Mouse (Mus musculus) T-cell, adult 2 months (primary cell): ENCODE measurements around the gene Ppif.
A peak's percentile ranks its signal among the peaks of the same experiment; 100 is the strongest.

Experiments
- DNase-seq: peaks from one replicate; pipeline ENCODE4 v3.0.0; 2022; ENCODE audit warnings: low spot score

Ppif gene

GRCm38 (mm10) chr14:25695059-25695458 is 1.1 kb downstream of the Ppif start:
- DNase-seq: peak; percentile 13

DNA sequence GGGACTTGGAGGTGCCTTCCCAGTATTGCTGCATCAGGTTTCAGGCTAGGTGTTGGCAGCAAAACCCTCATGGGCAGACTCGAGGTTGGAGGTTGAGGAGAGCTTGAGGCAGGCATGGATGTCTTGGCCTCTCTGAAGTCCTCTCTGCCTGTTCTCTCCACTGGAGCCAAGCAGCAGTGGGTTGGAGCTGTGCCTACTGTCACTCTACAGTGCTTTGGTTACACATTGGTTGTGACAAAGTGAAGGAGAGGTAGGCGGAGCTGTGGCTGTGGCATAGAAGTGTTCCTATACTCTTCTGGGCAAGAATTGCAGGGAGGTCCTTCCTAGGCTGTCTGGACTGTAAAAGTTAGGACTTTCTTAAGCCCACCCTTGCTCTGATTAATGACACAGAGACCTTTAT is 2.4 kb downstream of the Ppif start:
- DNase-seq: no peak

DNA sequence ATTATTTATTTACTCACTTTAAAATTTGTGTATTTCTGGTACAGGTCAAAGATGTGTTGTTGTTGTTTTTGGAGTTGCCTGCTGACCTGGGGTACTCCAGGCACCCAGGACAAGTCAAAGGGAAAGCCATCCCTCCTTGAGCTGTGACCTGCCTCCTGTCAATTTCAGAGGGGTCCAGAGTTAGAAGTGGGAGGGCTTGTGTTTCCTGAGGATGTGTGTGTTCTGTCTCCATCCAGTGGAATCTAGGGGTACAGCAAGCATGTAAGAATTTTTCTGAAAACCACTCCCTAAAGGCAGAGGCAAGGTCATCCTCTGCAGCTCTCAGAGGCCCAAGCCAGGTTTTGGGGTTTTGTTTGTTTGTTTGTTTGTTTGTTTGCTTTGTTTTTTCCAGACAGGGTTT is 8.0 kb downstream of the Ppif start:
- peak; percentile 22 for DNase-seq

DNA sequence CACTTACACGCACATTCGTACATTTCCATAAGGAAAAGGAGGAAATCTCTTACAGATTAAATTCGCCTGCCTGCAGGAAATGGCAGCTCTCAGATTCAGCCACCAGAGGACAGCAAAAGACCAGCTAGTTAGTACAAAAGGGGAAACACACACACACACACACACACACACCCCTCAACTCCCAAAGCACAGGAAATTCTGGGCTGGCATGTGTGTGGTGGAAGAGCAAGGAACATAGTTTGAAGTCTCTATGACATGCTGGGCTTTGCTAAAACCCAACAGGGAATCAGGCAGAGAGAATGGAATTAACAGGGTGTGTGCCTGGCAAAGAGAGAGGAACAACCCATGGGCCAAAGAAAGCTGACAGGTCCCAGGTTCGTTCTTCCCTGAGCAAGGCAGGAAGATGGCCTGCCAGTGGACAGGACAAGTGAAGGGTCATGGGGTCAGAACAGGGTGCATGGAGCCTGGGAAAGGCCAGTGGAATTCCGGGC is 13.8 kb downstream of the Ppif start:
- DNase-seq: peak; percentile 39

DNA sequence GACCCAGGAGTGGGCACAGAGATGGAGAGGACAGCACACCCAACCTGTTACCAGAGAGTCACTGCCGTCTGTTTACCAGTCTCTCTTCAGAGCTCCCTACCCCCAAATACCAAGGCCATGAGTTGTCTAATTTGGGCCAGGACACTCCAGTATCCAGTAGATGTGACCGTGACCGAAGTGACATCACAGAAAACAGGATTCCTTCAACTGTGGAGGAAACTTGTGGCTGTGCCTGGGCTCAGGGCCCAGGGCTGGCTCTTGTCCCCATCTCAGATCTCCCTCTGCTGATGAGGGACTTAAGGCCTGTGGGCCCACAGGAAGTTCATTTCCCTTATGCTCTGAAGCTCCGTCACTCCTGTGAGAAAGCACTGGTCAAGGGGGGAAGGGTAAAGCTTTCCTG is 14.5 kb downstream of the Ppif start:
- DNase-seq: no peak

DNA sequence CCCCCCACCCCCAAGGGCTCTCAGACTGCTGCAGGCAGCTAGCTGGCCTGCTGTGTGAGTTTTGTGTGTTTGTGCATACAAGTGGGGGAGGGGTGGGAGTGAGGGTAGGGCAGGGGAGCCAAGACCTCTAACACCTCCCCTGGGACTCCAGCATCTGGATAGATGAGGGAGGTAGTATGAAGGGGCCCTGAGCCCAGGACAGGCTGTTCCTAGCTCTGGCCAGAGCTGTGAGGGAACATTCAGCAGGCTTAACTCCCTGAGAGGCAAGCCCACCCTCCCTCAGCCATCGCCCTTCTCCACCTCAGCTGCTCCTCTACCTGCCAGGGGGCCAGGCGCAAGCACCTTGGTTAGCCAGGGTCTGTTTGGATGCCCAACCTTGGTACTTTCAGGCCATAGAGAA is 15.0 kb downstream of the Ppif start:
- no peak for DNase-seq

DNA sequence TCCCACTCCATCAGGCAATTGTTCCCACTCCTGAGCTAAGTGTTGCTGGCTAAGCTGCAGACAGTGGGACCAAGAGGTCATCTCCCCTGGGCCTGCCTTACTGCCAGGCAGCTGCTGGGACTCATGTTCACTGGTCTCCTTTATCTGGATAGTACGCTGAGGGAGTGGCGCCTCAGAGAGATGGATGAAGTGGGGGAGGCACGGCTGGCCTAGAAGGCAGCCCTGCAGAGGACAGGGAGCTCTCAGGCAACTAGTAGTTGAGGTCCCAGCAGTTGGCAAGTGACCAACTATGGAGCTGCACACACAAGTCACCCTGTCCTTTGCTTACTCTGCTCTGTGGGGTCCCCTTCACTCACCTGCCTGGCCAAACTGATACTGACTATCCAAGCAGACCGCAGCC is 16.1 kb downstream of the Ppif start:
- no peak for DNase-seq

GRCm38 (mm10) chr14:25710681-25711080 is 16.7 kb downstream of the Ppif start:
- DNase-seq: no peak

DNA sequence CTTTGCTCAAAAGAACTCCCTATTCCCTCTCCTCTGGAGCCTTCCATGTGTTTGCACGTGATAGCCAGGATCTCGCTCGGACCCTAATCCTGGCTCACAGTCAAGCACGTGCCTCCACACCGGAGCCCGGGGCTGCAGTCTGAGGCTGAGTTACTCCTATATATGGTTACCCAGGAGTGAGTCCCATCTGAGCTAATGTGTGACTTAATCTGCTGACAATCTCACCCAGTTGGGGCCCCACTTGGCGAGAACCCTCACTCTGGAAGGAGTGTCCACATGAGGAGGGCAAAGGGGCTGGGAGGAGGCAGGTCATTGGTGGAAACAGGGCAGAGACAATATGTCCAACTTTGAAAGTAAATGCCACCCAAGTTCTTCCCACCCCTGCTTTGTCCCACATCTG is 17.2 kb downstream of the Ppif start:
- no peak for DNase-seq

DNA sequence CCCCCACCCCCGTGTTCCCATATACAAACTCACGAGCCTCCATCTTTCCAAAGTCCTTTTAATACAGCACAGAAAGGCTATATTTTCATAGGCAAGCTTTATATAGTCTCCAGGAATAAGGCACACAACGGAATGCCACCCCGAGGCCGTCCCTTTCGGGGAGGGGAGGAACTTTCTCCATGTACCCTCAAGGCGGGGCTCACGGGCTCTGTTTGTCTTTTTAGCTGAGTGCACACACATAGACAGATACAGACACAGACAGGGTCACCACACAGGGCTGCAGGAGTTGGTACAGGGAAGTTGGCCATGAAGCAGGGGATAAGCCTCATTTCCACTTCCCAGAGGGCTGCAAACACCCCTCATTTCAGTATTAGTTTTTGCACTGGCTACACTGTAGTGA is 17.6 kb downstream of the Ppif start:
- no peak for DNase-seq

- DNase-seq: no peak
Measured at GRCm38 (mm10) chr14:25713443-25713842, 19.5 kb downstream of the Ppif start.

DNA sequence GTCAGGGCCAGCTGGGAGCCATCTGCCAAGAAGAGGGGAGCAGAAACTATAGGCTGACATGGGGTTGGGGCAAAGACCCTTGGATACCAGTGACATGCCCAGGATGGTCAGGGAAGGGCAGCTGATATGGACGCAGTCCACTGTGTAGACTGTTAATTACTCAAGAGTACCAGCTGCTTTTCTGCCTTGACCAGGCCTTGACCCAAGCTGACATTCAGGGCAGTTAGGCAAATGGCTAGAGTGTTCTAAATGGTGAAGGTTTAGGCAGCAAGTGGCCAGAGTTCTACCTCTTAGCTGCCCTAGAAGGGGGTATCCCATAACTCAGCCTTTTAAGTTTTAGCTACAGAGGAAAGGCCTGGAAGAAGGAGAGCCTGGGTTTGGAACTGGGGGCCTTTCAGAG is 22.6 kb downstream of the Ppif start:
- no peak for DNase-seq

- no peak for DNase-seq
Measured at GRCm38 (mm10) chr14:25717718-25718117, 23.8 kb downstream of the Ppif start.

DNA sequence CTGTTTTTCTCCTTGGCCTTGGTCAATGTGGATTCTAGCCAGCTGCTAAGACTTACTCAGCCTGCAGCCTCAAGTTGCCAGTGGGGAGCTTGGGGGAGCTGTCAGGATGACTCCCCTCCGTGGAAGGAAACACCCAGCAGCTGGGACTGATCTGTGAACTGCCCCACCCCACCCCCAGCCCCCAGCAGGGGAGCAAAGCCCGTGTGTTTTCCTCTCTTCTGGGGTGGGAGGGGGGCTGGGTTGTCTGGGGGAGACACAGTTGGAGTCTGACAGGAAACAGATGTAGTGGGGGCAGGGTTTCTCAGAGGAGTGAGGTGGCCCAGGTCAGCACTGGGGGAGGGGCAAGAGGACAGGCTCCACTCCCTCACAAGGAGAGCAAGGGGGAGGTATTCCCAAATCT is 24.5 kb downstream of the Ppif start:
- no peak for DNase-seq

- peak; percentile 82 for DNase-seq
Measured at GRCm38 (mm10) chr14:25719371-25719770, 25.4 kb downstream of the Ppif start.

DNA sequence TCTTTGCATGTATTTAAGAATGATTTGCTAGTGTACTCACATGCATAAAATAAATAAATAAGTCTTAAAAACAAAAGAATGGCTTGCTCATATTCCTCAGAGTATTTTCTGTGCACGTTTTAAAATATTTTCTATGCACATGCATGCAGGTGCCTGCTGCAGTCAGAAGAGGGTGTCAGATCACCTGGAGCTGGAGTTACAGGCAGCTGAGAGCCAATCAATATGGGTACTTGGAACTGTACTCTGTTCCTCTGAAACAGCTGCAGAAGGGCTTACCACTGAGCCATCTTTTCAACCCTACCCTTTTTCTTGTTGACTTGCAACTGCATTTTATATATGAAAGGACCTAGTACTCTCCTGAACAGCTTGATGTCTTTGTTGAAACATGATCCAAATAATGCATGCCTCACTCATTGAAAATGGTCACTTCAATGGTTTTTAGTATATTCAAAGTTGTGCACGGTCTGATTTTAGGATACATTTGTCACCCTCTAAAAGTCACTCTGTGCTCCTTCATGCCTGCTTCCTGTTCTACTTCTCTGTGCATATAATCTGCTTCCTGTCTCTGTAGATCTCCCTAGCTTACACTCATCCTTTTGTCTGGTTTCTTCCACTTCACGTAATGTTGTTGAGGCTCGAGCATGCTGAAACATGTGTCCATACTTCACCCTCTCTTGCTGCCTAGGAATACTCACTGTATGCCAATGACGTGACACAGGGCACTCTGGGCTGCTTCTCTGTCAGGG is 27.2 kb downstream of the Ppif start:
- DNase-seq: no peak

DNA sequence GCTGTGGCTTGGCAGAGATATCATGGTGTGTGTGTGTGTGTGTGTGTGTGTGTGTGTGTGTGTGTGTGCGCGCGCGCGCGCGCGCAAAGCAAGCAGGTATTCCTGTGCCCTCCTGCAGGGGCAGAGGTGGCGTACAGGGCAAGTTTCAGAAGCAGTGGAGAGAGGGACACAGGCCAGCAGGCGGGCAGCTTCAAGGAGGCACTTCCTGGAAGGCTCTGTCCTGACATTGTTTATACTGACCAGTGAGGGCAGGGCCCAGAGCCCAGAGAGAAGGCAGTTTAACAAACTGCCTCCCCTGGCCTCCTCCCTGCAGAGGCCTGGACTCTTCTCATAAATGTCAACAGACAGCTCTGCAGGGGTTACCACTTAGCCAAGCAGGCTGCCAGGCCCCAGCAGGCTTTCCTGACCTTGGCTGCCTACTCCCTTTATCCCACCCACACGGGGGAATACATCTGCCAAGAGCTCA is 31.1 kb downstream of the Ppif start:
- DNase-seq: no peak

DNA sequence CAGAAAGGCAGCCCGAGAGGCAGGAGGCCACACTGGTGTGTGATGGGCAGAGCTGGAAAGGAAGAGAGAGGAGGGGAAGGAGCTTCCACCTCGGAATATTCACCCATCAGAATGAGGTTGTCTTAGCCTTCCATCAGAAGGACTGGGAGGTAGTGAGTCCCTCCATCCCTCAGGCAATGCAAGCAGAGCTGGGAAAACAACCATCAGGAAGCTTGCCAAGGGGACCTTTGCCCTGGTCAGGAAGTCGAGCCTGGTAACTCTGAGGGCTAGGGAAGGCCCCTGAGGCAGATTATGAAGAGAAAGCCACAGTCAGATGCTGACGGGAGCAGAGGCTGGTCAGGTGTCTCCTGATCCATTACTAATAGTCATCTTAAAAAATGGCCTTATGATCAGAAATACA is 31.7 kb downstream of the Ppif start:
- DNase-seq: no peak

DNA sequence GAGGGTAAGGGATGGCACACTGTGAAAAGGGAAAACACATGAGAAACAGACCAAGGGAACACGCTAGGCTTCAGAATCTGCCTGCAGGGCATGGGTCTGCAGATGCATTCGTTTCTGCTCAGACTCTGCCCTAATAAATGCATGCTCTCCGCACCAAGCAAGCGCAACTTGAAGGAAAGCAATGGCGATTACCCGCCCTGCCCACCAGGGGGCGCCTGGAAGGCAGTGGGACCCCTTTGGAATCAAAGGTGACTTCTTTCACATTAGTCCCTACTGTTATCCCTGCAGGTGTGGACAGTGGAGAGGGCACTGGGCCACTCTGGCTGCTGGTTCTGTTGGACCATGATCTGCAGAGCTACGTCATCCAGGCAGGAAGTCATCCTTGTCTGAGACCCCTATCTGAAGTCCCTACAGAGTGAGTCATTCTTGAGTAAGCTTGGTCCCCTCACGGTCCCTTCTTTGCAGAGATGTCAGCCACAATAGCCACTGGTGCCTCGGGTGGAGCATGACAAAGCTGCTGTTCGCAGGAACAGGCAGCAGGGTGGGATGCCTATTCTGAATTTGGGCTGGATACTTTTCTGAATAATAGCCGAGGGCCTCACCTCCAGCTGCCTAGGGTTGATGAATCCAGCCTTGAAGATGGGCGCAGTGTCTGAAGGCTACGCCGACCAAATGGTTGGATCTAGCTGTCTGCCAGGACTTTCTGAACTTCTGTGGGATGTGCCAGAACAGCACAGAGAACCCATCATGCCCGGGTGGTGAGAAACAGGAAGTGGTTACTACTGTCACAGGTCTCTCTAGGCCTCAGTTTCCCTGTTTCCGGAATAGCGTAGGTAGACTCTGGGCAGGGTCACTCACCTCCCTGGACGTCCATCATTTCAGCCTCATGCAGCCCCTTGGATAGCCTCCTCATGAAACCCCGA is 32.5 kb downstream of the Ppif start:
- DNase-seq: peak; percentile 54

DNA sequence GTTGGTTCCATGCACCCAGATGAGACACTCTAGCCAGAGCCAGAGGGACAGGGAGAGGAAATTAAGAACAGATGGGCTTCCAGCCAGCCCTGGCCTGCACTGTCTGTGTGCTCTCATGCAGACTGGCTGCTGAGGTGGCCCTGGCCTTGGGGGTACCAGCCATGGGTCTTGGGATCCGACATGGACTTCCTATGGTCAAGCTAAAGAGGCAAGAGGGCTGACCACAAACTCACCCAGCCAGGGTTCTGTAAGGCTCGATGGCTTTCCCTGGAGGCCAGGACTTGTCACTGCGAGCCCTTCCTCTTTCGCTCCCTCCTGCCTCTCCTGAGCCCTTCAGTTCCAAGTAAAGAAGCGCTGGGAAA is 33.2 kb downstream of the Ppif start:
- no peak for DNase-seq

DNA sequence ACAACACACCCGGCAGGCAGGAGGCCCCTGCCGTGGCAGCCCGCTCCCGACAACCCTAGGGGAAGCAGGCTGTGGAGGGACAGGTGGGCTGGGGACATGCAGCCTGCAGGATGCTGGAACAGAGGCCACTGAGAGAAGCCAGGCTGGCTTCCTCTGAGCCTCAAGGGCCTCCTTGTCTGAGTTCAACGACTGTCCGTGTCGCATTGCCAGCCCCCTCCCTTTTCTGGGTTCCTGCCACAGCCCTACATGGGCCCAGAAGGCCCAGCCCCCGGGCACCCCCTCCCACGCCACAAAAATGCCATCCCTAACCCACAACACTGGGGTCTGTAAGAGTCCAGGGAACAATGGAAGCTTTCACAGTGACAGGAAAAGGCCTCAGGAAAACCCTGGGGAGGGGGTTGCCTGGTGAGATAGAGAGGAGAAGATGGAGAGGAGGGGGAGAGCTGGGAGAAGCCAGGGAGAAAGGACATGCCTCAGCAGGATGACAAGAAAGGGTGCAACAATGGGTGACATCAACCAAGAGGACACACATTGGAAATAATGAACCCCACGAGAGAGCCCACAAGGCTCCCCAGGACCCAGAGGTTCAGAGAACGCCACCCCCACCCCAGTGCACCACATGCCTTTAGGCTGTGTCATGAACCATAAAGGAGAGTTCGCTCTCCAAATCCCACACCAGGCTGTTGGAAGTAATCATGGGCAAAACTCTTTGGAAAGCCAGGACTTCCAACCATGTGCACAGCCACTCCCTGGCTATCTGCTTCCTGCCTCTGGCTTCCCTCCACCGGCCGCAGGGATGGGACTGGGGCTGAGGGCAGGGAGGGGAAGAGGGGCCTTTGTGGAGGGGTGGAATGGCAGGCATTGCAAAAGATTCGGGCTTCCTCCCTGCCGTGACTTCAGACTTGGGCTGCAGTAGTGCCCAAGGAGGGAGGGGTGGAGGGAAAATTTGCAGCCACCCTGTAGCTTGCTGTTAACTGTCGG is 41.1 kb downstream of the Ppif start:
- DNase-seq: no peak

DNA sequence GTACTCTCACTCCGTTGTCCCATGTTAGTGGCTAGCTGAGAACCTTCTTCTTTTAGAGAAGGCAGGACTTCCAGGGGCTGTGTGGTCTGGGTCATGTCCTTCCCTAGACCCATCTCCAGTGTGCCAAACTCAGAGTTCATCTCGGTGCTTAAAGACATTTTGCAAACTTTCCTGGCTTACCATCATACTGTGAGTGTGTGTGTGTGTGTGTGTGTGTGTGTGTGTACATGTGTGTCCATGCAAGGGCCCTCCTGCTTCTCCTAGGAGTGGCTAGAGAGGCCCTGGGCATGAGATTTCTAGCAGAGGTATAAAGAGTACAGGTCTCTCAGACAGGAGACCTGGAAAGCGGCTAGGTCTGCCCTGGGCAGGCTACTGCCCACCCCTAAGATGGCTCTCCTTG is 42.2 kb downstream of the Ppif start:
- DNase-seq: no peak
